Mouse (Mus musculus) urinary bladder, adult 2 months (tissue): ENCODE measurements around the gene Magee2. TPM values are rescaled to one million over a fixed set of nuclear protein-coding genes. Genes with fewer than 3 reads are reported as not detected.
"Not testable (repeated sequence)": the region's sequence is repeated elsewhere in the genome, so short reads cannot be mapped to it uniquely, and the experiment has no call there.

Source experiments
- DNase-seq: peaks from one replicate; pipeline ENCODE4 v3.0.0; 2022; ENCODE audit warnings: low spot score
- polyA plus RNA-seq: library from polyadenylated mRNA; depleted of rRNA; stranded (reverse); fragments of >200 nt; gene quantifications from 2 replicates; pipeline ENCODE4 v1.2.3, GENCODE M21; 2012; rRNA removed

Gene Magee2
- polyA plus RNA-seq = 0.26 and 0.34 TPM in 2 replicates

GRCm38 (mm10) chrX:104856751-104857341 is at the start of gene Magee2:
Magee2 (minus strand) TSS chrX:104857267.
- DNase-seq = no peak

- DNase-seq = no peak
These were observed 3.5 kb downstream of the Magee2 start for GRCm38 (mm10) chrX:104853610-104854009.

- DNase-seq = not testable (repeated sequence)
These were observed 39.5 kb downstream of the Magee2 start for GRCm38 (mm10) chrX:104817583-104817982.

GRCm38 (mm10) chrX:104816987-104817386 is 40.1 kb downstream of the Magee2 start:
- not testable (repeated sequence) for DNase-seq

- not testable (repeated sequence) for DNase-seq
These were observed 43.4 kb downstream of the Magee2 start for GRCm38 (mm10) chrX:104813704-104814103.

Other genes with a start within 250 kb of the Magee2 start
- gene Zdhhc15, start 186.2 kb downstream of the Magee2 start, polyA plus RNA-seq = 3.7 and 3.8 TPM in 2 replicates
- gene Pbdc1, start 222.5 kb upstream of the Magee2 start, polyA plus RNA-seq = 11.8 and 12.5 TPM in 2 replicates